Mouse (Mus musculus) lung, embryonic 16.5 days (tissue): ENCODE data around the gene Htr3b. TPM values are rescaled to one million over a fixed set of nuclear protein-coding genes. Genes with fewer than 3 reads are reported as not detected.

ENCODE experiments used
- ATAC-seq: fragments of 200-750 bp; cut with Nextera tagmentation; 2 replicates; pipeline ENCODE4 v1.8.0; 2017; ENCODE audit warnings: low read depth, mild to moderate bottlenecking, moderate library complexity
- H3K27ac ChIP-seq: fragments of 300-500 bp; sonication (generic); 2 replicates; pipeline ENCODE4 v1.5.1; 2014; ENCODE audit warnings: mild to moderate bottlenecking, control low read depth, low read length
- H3K27me3 ChIP-seq: fragments of 300-500 bp; sonication (generic); 2 replicates; pipeline ENCODE4 v1.6.1; 2014; ENCODE audit warnings: low read depth, low read length, mixed read lengths; ENCODE audit not compliant: control insufficient read depth, insufficient read depth
- H3K36me3 ChIP-seq: fragments of 300-500 bp; sonication (generic); 2 replicates; pipeline ENCODE4 v1.6.1; 2014; ENCODE audit warnings: low read length; ENCODE audit not compliant: control insufficient read depth, insufficient read depth
- H3K4me1 ChIP-seq: fragments of 300-500 bp; sonication (generic); replicated peaks from 2 replicates; pipeline ENCODE4 v1.6.1; 2014; ENCODE audit warnings: low read length, mixed read lengths; ENCODE audit not compliant: control insufficient read depth, insufficient read depth
- H3K4me2 ChIP-seq: fragments of 300-500 bp; sonication (generic); 2 replicates; pipeline ENCODE4 v1.6.1; 2014; ENCODE audit warnings: low read depth, low read length, control low read depth
- H3K4me3 ChIP-seq: fragments of 300-500 bp; sonication (generic); 2 replicates; pipeline ENCODE4 v1.5.1; 2014; ENCODE audit warnings: mild to moderate bottlenecking, low read length, control low read depth
- H3K9ac ChIP-seq: fragments of 300-500 bp; sonication (generic); 2 replicates; pipeline ENCODE4 v1.6.1; 2014; ENCODE audit warnings: low read length, control low read depth
- H3K9me3 ChIP-seq: fragments of 300-500 bp; sonication (generic); 2 replicates; pipeline ENCODE4 v1.6.1; 2016; ENCODE audit warnings: low read length; ENCODE audit not compliant: control insufficient read depth
- WGBS: fragments of 180-500 bp; shearing (Covaris S2); extraction: QIAGEN DNeasy Blood & Tissue Kit; methylation state at CpG from one replicate; pipeline ENCODE4 v1.1.7; 2014; 5-methylcytosine and 5-hydroxymethylcytosine counted together
- polyA plus RNA-seq: library from polyadenylated mRNA; unstranded; fragments of >200 nt; fragmentation: Nextera tagmentation; extraction: Ambion mirVana; gene quantifications from 2 replicates; pipeline ENCODE4 v1.2.1, GENCODE M21; 2015

Htr3b gene
- polyA plus RNA-seq, result 0.20 and 0.39 TPM in 2 replicates

- Histone ChIP-seq H3K9me3 (no peaks in the 10 kb centered on the region), H3K27ac (no peak within 1 kb of the TSS), H3K9ac (no peak within 1 kb of the TSS), H3K4me2 (no peak within 1 kb of the TSS), H3K36me3 (no peaks in the 10 kb centered on the region), H3K4me1 (no peaks in the 10 kb centered on the region), H3K4me3 (no peak within 1 kb of the TSS), H3K27me3 (peaks cover 5% of the 10 kb centered on the region; the same call in 1 of the 2 replicates)
- WGBS, result 54% methylated on average over 7 of the region's 7 CpGs
- no peak for ATAC-seq
These were observed at the start of gene Htr3b for GRCm38 (mm10) chr9:48964587-48965040. Htr3b (minus strand) TSS chr9:48964990.

- no peak overlapping the region for H3K4me2 ChIP-seq
These were observed 34.5 kb upstream of the Htr3b start for GRCm38 (mm10) chr9:48999256-48999655.

GRCm38 (mm10) chr9:48995735-48996134, 30.9 kb upstream of the Htr3b start:
- H3K36me3 ChIP-seq, result no peaks in the 10 kb centered on the region; the same call in 1 of the 2 replicates
- no peak for ATAC-seq
- 100% methylated on average over 1 of the region's 1 CpGs for WGBS

More at GRCm38 (mm10) chr9:48999256-48999655, 34.5 kb upstream of the Htr3b start:
- Histone ChIP-seq H3K27ac (no peak overlapping the region), H3K27me3 (no peaks in the 10 kb centered on the region), H3K9ac (no peak overlapping the region), H3K4me3 (no peak overlapping the region), H3K36me3 (peaks cover 11% of the 10 kb centered on the region), H3K9me3 (no peaks in the 10 kb centered on the region), H3K4me1 (no peaks in the 10 kb centered on the region)
- WGBS, result 84% methylated on average over 6 of the region's 6 CpGs
- ATAC-seq, result no peak

GRCm38 (mm10) chr9:48994779-48995178, 30.0 kb upstream of the Htr3b start:
- no peaks in the 10 kb centered on the region for H3K4me1 ChIP-seq
- H3K4me2 ChIP-seq, result no peak overlapping the region
- no peak overlapping the region for H3K27ac ChIP-seq
- no peak overlapping the region for H3K4me3 ChIP-seq
- ATAC-seq, result no peak
- WGBS, result 89% methylated on average over 7 of the region's 7 CpGs
- H3K9me3 ChIP-seq, result no peaks in the 10 kb centered on the region
- H3K27me3 ChIP-seq, result no peaks in the 10 kb centered on the region
- H3K36me3 ChIP-seq, result no peaks in the 10 kb centered on the region
- H3K9ac ChIP-seq, result no peak overlapping the region

More at GRCm38 (mm10) chr9:48995735-48996134, 30.9 kb upstream of the Htr3b start:
- no peak overlapping the region for H3K4me3 ChIP-seq
- H3K4me1 ChIP-seq, result no peaks in the 10 kb centered on the region
- no peaks in the 10 kb centered on the region for H3K27me3 ChIP-seq
- H3K4me2 ChIP-seq, result no peak overlapping the region
- no peaks in the 10 kb centered on the region for H3K9me3 ChIP-seq
- no peak overlapping the region for H3K27ac ChIP-seq
- H3K9ac ChIP-seq, result no peak overlapping the region

GRCm38 (mm10) chr9:48991671-48992070, 26.9 kb upstream of the Htr3b start:
- no peak overlapping the region for H3K27ac ChIP-seq
- H3K4me2 ChIP-seq, result no peak overlapping the region
- no peaks in the 10 kb centered on the region for H3K36me3 ChIP-seq
- 79% methylated on average over 5 of the region's 5 CpGs for WGBS
- H3K9me3 ChIP-seq, result no peaks in the 10 kb centered on the region
- no peak overlapping the region for H3K9ac ChIP-seq
- peaks cover 4% of the 10 kb centered on the region for H3K4me1 ChIP-seq
- no peak overlapping the region for H3K4me3 ChIP-seq
- ATAC-seq, result no peak
- H3K27me3 ChIP-seq, result no peaks in the 10 kb centered on the region

- ATAC-seq, result no peak
- Histone ChIP-seq H3K4me1 (peaks cover 5% of the 10 kb centered on the region), H3K27me3 (no peaks in the 10 kb centered on the region), H3K36me3 (no peaks in the 10 kb centered on the region), H3K27ac (no peak overlapping the region), H3K9me3 (no peaks in the 10 kb centered on the region), H3K4me3 (peak overlapping the region; percentile 10; the same call in 1 of the 2 replicates), H3K9ac (0 out of 2 replicates have a peak overlapping the region, but pooled peaks have one; percentile 34), H3K4me2 (peak overlapping the region; percentile 78; the same call in 1 of the 2 replicates)
- 29% methylated on average over 12 of the region's 12 CpGs for WGBS
These were observed 22.7 kb upstream of the Htr3b start for GRCm38 (mm10) chr9:48987201-48988101.

GRCm38 (mm10) chr9:48986616-48987141, 21.9 kb upstream of the Htr3b start:
- H3K27me3 ChIP-seq, result no peaks in the 10 kb centered on the region
- peak overlapping the region; percentile 78 for H3K4me2 ChIP-seq
- 26% methylated on average over 7 of the region's 7 CpGs for WGBS
- H3K27ac ChIP-seq, result no peak overlapping the region
- peak overlapping the region; percentile 10; the same call in 1 of the 2 replicates for H3K4me3 ChIP-seq
- 0 out of 2 replicates have a peak overlapping the region, but pooled peaks have one; percentile 34 for H3K9ac ChIP-seq
- ATAC-seq, result no peak
- no peaks in the 10 kb centered on the region for H3K36me3 ChIP-seq
- peaks cover 5% of the 10 kb centered on the region for H3K4me1 ChIP-seq
- H3K9me3 ChIP-seq, result no peaks in the 10 kb centered on the region

GRCm38 (mm10) chr9:48985708-48986088, 20.9 kb upstream of the Htr3b start:
- peak overlapping the region; percentile 87 for H3K4me3 ChIP-seq
- WGBS, result 0% methylated on average over 20 of the region's 20 CpGs
- ATAC-seq, result no peak
- H3K9ac ChIP-seq, result peak overlapping the region; percentile 88
- no peaks in the 10 kb centered on the region for H3K27me3 ChIP-seq
- H3K4me2 ChIP-seq, result peak overlapping the region; percentile 78
- peaks cover 5% of the 10 kb centered on the region for H3K4me1 ChIP-seq
- H3K36me3 ChIP-seq, result no peaks in the 10 kb centered on the region
- H3K27ac ChIP-seq, result peak overlapping the region; percentile 76
- no peaks in the 10 kb centered on the region for H3K9me3 ChIP-seq
